Comparison of ENCODE assay signal across 7 mouse cellular contexts in the genomic region with DNA sequence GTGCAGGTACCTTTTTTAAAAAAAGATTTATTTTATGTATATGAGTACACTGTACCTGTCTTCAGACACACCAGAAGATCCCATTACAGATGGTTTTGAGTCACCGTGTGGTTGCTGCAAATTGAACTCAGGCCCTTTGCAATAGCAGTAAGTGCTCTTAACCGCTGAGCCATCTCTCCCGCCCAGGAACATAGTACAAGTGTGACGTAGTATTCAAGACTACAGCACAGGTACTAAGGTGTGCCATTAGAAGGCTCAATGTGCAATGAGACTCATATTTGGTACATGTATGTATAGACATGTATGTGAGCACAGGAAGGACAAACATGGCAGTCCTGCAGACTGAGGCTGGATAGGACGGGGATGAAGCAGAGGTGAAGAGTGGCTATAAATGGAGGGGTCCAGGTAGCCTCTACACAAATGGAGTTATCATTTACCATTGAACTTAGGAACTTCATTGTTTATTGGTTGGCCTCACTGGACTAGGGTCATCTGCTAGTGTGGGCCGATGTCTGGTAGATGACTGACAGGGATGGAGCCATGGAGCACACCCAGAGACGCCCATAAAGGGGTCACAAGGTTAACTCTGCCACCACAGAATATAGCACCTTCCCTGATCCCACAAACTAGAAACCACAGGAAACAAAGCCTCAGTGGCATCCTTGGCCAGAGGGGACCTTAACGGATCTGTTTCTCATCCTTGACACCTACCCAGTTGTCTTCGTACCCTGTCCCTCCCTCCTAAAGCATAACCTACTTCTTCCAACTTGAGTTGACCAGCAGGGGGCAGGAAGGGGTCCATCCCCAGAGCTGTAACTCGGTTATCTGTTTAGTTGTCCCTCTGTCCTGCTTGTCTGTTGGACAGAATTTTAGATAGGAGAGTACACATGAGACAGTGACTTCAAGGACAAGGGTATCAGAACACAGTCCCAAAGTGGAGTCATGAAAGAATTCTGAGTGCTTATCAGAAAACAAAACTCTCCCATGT. TPM values are rescaled to one million over a fixed set of nuclear protein-coding genes. Genes with fewer than 3 reads are reported as not detected.
DNase-seq lines count a peak whose midpoint lies in the region; ATAC-seq and TF ChIP-seq lines count a peak whose summit lies in the region.

No protein-coding gene starts in this region.

- H3K27ac ChIP-seq in kidney, embryonic 16.5 days (ENCODE audit: low read length), result no peak overlapping the region
- H3K27ac ChIP-seq in bone marrow, adult 2 months (ENCODE audit: control insufficient read depth, insufficient read depth, low read depth, low read length, poor library complexity), result no peak overlapping the region

- H3K4me3 ChIP-seq in kidney, embryonic 16.5 days (ENCODE audit: low read length), result no peak overlapping the region
- H3K4me3 ChIP-seq in bone marrow, adult 2 months (replicated peaks; ENCODE audit: control insufficient read depth, low read depth, low read length), result no peak overlapping the region

- WGBS in kidney, embryonic 16.5 days, result 82% methylated on average over 10 of the region's 10 CpGs
- WGBS in bone marrow, adult 2 months, result 87% methylated on average over 10 of the region's 10 CpGs

- TF ChIP-seq CTCF in bone marrow, adult 2 months (IDR thresholded peaks at IDR 0.05; ENCODE audit: control insufficient read depth, insufficient read depth, low read length), result peak; percentile 26; the same call in 1 of the 2 replicates

- ATAC-seq in kidney, embryonic 16.5 days (ENCODE audit: low FRiP score, low TSS enrichment), result 0 out of 2 replicates have a peak, but pooled peaks have one; percentile 10

- H3K36me3 ChIP-seq in kidney, embryonic 16.5 days (ENCODE audit: insufficient read depth, low read length), result peaks cover 29% of the 10 kb centered on the region
- peaks cover 1% of the 10 kb centered on the region; the same call in 1 of the 2 replicates for H3K36me3 ChIP-seq in splenic B cell, adult 2 months (ENCODE audit: control insufficient read depth, insufficient read depth, low read length, poor library complexity, severe bottlenecking)

- H3K27me3 ChIP-seq in kidney, embryonic 16.5 days (ENCODE audit: insufficient read depth, low read length), result no peaks in the 10 kb centered on the region
- H3K27me3 ChIP-seq in splenic B cell, adult 2 months (ENCODE audit: control insufficient read depth, insufficient read depth, low read length, poor library complexity, severe bottlenecking), result no peaks in the 10 kb centered on the region

- no peaks in the 10 kb centered on the region for H3K4me1 ChIP-seq in kidney, embryonic 16.5 days (ENCODE audit: insufficient read depth, low read length)
- no peaks in the 10 kb centered on the region for H3K4me1 ChIP-seq in bone marrow, adult 2 months (ENCODE audit: control insufficient read depth, insufficient read depth, low read length)

- H3K9me3 ChIP-seq in kidney, embryonic 16.5 days (ENCODE audit: low read length), result no peaks in the 10 kb centered on the region

- DNase-seq in kidney, adult 11 months, result no peak
- DNase-seq in right cerebral cortex, postnatal 4 days, result peak; percentile 19
- no peak for DNase-seq in right cerebral cortex, postnatal 25 days
- DNase-seq in splenic B cell, adult 2 months (ENCODE audit: low read depth, low spot score), result peak; percentile 11
- no peak for DNase-seq in Muller cell, postnatal 12 days (ENCODE audit: inconsistent ontology term)

- H3K9ac ChIP-seq in kidney, embryonic 16.5 days (replicated peaks; ENCODE audit: low read length), result no peak overlapping the region

- no peak for TF ChIP-seq POLR2A in bone marrow, adult 2 months (IDR thresholded peaks at IDR 0.05; ENCODE audit: borderline replicate concordance, control insufficient read depth, low read depth, low read length)

- no peak overlapping the region for H3K4me2 ChIP-seq in kidney, embryonic 16.5 days (replicated peaks; ENCODE audit: low read depth, low read length)

RNA-seq across cellular contexts. Expression of a gene that starts 10.2 kb away (rescaled TPM):
- 0.46 and 0.55 TPM in 2 replicates for polyA plus RNA-seq in kidney, embryonic 16.5 days (2015; fragmentation: Nextera tagmentation; extraction: Ambion mirVana)
- not detected in 2 replicates for polyA plus RNA-seq in bone marrow, adult 2 months (2011; ENCODE audit: insufficient read depth, insufficient read length, low replicate concordance, missing spikeins)

RNA-seq across cellular contexts. Expression of a gene that starts 15.0 kb away (rescaled TPM):
- polyA plus RNA-seq in kidney, embryonic 16.5 days (2015; fragmentation: Nextera tagmentation; extraction: Ambion mirVana), result 166 and 172 TPM in 2 replicates
- 36.0 and 45.3 TPM in 2 replicates for polyA plus RNA-seq in bone marrow, adult 2 months (2011; ENCODE audit: insufficient read depth, insufficient read length, low replicate concordance, missing spikeins)

RNA-seq across cellular contexts. Expression of a gene that starts 47.7 kb away (rescaled TPM):
- polyA plus RNA-seq in kidney, embryonic 16.5 days (2015; fragmentation: Nextera tagmentation; extraction: Ambion mirVana), result 383 and 417 TPM in 2 replicates
- polyA plus RNA-seq in bone marrow, adult 2 months (2011; ENCODE audit: insufficient read depth, insufficient read length, low replicate concordance, missing spikeins), result 76.4 and 85.4 TPM in 2 replicates

RNA-seq across cellular contexts. Expression of a gene that starts 47.8 kb away (rescaled TPM):
- polyA plus RNA-seq in kidney, embryonic 16.5 days (2015; fragmentation: Nextera tagmentation; extraction: Ambion mirVana), result 45.2 and 58.1 TPM in 2 replicates
- 11.6 and 22.1 TPM in 2 replicates for polyA plus RNA-seq in bone marrow, adult 2 months (2011; ENCODE audit: insufficient read depth, insufficient read length, low replicate concordance, missing spikeins)

Comparison
In these comparisons a context has a peak if more than half of its experiments do, and no peak if none do; other contexts are left out.
1. DNase-seq: peak in right cerebral cortex, postnatal 4 days (single experiment) and splenic B cell, adult 2 months (single experiment); none in kidney, adult 11 months (single experiment), right cerebral cortex, postnatal 25 days (single experiment) and Muller cell, postnatal 12 days (single experiment).